Mouse (Mus musculus): ENCODE data around the gene Cyp4f18. TPM values are rescaled to one million over a fixed set of nuclear protein-coding genes. Genes with fewer than 3 reads are reported as not detected.
A peak's percentile ranks its signal among the peaks of the same experiment; 100 is the strongest.

Gene Cyp4f18
- total and polyA plus RNA-seq, 2 experiments, result 0.74 to 1.2 TPM

- no peak overlapping the region for H3K4me3 ChIP-seq (ENCODE audit: insufficient read depth, low read depth, low read length)
- no peaks in the 10 kb centered on the region for H3K27me3 ChIP-seq (ENCODE audit: control insufficient read depth, insufficient read depth, low read length)
- H3K36me3 ChIP-seq (ENCODE audit: control insufficient read depth, insufficient read depth, low read length), result peaks cover 32% of the 10 kb centered on the region
- H3K4me1 ChIP-seq (ENCODE audit: control insufficient read depth, insufficient read depth, low read length), result no peaks in the 10 kb centered on the region
- H3K79me2 ChIP-seq (ENCODE audit: control insufficient read depth, insufficient read depth, low read length), result peaks cover 8% of the 10 kb centered on the region; the same call in 1 of the 2 replicates
- H3K27ac ChIP-seq (replicated peaks; ENCODE audit: insufficient read depth, low read depth, low read length), result no peak overlapping the region
- DNase-seq (ENCODE audit: extremely low read depth, low read depth, low spot score), result no peak
- H3K9ac ChIP-seq (ENCODE audit: low read depth, low read length), result no peak overlapping the region
- TF ChIP-seq CTCF (IDR thresholded peaks at IDR 0.05; ENCODE audit: low read depth, low read length) (no peak), POLR2A (IDR thresholded peaks at IDR 0.05; ENCODE audit: extremely low read depth, insufficient read depth, low read length) (no peak)
- whole genome bisulfite sequencing, result 97% methylated on average over 6 of the region's 6 CpGs
Observed at GRCm38 (mm10) chr8:71968636-71969035, 40.8 kb downstream of the Cyp4f18 start.

GRCm38 (mm10) chr8:71968100-71968499, 41.3 kb downstream of the Cyp4f18 start:
- Histone ChIP-seq H3K36me3 (ENCODE audit: control insufficient read depth, insufficient read depth, low read length) (peaks cover 32% of the 10 kb centered on the region), H3K4me3 (ENCODE audit: insufficient read depth, low read depth, low read length) (no peak overlapping the region), H3K27ac (replicated peaks; ENCODE audit: insufficient read depth, low read depth, low read length) (no peak overlapping the region), H3K27me3 (ENCODE audit: control insufficient read depth, insufficient read depth, low read length) (no peaks in the 10 kb centered on the region), H3K79me2 (ENCODE audit: control insufficient read depth, insufficient read depth, low read length) (peaks cover 8% of the 10 kb centered on the region; the same call in 1 of the 2 replicates), H3K9ac (ENCODE audit: low read depth, low read length) (no peak overlapping the region), H3K4me1 (ENCODE audit: control insufficient read depth, insufficient read depth, low read length) (no peaks in the 10 kb centered on the region)
- no peak for DNase-seq (ENCODE audit: extremely low read depth, low read depth, low spot score)
- 96% methylated on average over 6 of the region's 6 CpGs for WGBS
- TF ChIP-seq CTCF (IDR thresholded peaks at IDR 0.05; ENCODE audit: low read depth, low read length) (no peak), POLR2A (IDR thresholded peaks at IDR 0.05; ENCODE audit: extremely low read depth, insufficient read depth, low read length) (no peak)

- H3K9ac ChIP-seq (ENCODE audit: low read depth, low read length), result no peak overlapping the region
- WGBS, result 98% methylated on average over 5 of the region's 5 CpGs
- H3K27me3 ChIP-seq (ENCODE audit: control insufficient read depth, insufficient read depth, low read length), result no peaks in the 10 kb centered on the region
- no peak for TF ChIP-seq POLR2A (IDR thresholded peaks at IDR 0.05; ENCODE audit: extremely low read depth, insufficient read depth, low read length)
- TF ChIP-seq CTCF (IDR thresholded peaks at IDR 0.05; ENCODE audit: low read depth, low read length), result no peak
- peaks cover 32% of the 10 kb centered on the region for H3K36me3 ChIP-seq (ENCODE audit: control insufficient read depth, insufficient read depth, low read length)
- peaks cover 8% of the 10 kb centered on the region; the same call in 1 of the 2 replicates for H3K79me2 ChIP-seq (ENCODE audit: control insufficient read depth, insufficient read depth, low read length)
- no peaks in the 10 kb centered on the region for H3K4me1 ChIP-seq (ENCODE audit: control insufficient read depth, insufficient read depth, low read length)
- H3K4me3 ChIP-seq (ENCODE audit: insufficient read depth, low read depth, low read length), result no peak overlapping the region
- no peak overlapping the region for H3K27ac ChIP-seq (replicated peaks; ENCODE audit: insufficient read depth, low read depth, low read length)
- no peak for DNase-seq (ENCODE audit: extremely low read depth, low read depth, low spot score)
Observed at GRCm38 (mm10) chr8:71967261-71967660, 42.2 kb downstream of the Cyp4f18 start.

DNA sequence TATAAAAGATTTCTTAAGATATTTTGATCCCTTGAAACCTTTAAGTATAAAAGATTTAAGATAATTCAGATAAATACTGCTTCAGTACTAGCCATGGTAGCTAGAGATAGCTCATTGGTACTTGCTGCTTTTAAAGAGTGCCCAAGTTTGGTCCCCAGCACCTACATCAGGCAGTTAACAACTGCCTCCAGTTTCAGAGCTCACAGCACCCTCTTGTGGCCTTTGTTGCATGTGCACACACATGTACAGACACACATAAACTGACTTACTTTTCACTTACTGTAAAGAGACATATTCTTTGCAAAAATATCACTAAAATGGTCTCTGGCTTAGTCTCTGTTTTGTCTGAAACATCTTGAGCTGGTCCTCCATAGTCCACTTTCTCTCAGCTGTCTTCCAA, 43.0 kb downstream of the Cyp4f18 start:
- no peak overlapping the region for H3K9ac ChIP-seq (ENCODE audit: low read depth, low read length)
- peaks cover 32% of the 10 kb centered on the region for H3K36me3 ChIP-seq (ENCODE audit: control insufficient read depth, insufficient read depth, low read length)
- no peak overlapping the region for H3K4me3 ChIP-seq (ENCODE audit: insufficient read depth, low read depth, low read length)
- no peak overlapping the region for H3K27ac ChIP-seq (replicated peaks; ENCODE audit: insufficient read depth, low read depth, low read length)
- H3K27me3 ChIP-seq (ENCODE audit: control insufficient read depth, insufficient read depth, low read length), result no peaks in the 10 kb centered on the region
- peaks cover 13% of the 10 kb centered on the region; the same call in 1 of the 2 replicates for H3K79me2 ChIP-seq (ENCODE audit: control insufficient read depth, insufficient read depth, low read length)
- H3K4me1 ChIP-seq (ENCODE audit: control insufficient read depth, insufficient read depth, low read length), result no peaks in the 10 kb centered on the region
- no peak for DNase-seq (ENCODE audit: extremely low read depth, low read depth, low spot score)
- TF ChIP-seq CTCF (IDR thresholded peaks at IDR 0.05; ENCODE audit: low read depth, low read length) (peak; percentile 9; the same call in 1 of the 2 replicates), POLR2A (IDR thresholded peaks at IDR 0.05; ENCODE audit: extremely low read depth, insufficient read depth, low read length) (no peak)

DNA sequence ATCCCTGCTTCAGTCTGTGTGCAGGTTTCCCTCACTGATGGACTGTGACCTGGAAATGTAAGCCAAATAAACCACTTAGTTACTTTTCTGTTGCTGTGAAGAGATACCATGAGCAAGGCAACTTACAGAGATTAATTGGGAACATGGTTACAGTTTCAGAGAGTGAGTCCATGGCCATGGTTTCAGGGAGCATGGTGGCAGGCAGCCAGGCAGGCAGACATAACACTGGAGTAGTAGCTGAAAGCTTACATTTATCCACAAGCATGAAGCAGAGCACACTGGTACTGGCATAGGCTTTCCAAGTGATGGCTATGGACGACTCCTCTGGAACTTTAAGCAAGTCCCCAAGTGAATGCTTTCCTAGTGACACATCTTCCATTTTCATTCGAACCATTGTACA, 44.3 kb downstream of the Cyp4f18 start:
- 96% methylated on average over 2 of the region's 2 CpGs for WGBS
- Histone ChIP-seq H3K4me3 (ENCODE audit: insufficient read depth, low read depth, low read length) (no peak overlapping the region), H3K9ac (ENCODE audit: low read depth, low read length) (no peak overlapping the region), H3K79me2 (ENCODE audit: control insufficient read depth, insufficient read depth, low read length) (peaks cover 14% of the 10 kb centered on the region; the same call in 1 of the 2 replicates), H3K27ac (replicated peaks; ENCODE audit: insufficient read depth, low read depth, low read length) (no peak overlapping the region), H3K4me1 (ENCODE audit: control insufficient read depth, insufficient read depth, low read length) (peaks cover 4% of the 10 kb centered on the region), H3K27me3 (ENCODE audit: control insufficient read depth, insufficient read depth, low read length) (no peaks in the 10 kb centered on the region), H3K36me3 (ENCODE audit: control insufficient read depth, insufficient read depth, low read length) (peaks cover 32% of the 10 kb centered on the region)
- no peak for TF ChIP-seq POLR2A (IDR thresholded peaks at IDR 0.05; ENCODE audit: extremely low read depth, insufficient read depth, low read length)
- no peak for TF ChIP-seq CTCF (IDR thresholded peaks at IDR 0.05; ENCODE audit: low read depth, low read length)
- no peak for DNase-seq (ENCODE audit: extremely low read depth, low read depth, low spot score)

GRCm38 (mm10) chr8:71964051-71964450, 45.4 kb downstream of the Cyp4f18 start:
- H3K27ac ChIP-seq (replicated peaks; ENCODE audit: insufficient read depth, low read depth, low read length), result no peak overlapping the region

More at GRCm38 (mm10) chr8:71964051-71964450, 45.4 kb downstream of the Cyp4f18 start:
- peaks cover 18% of the 10 kb centered on the region; the same call in 1 of the 2 replicates for H3K79me2 ChIP-seq (ENCODE audit: control insufficient read depth, insufficient read depth, low read length)
- WGBS, result 76% methylated on average over 3 of the region's 3 CpGs
- no peak overlapping the region for H3K9ac ChIP-seq (ENCODE audit: low read depth, low read length)
- H3K36me3 ChIP-seq (ENCODE audit: control insufficient read depth, insufficient read depth, low read length), result peaks cover 31% of the 10 kb centered on the region
- no peaks in the 10 kb centered on the region for H3K27me3 ChIP-seq (ENCODE audit: control insufficient read depth, insufficient read depth, low read length)
- H3K4me1 ChIP-seq (ENCODE audit: control insufficient read depth, insufficient read depth, low read length), result peaks cover 7% of the 10 kb centered on the region
- H3K4me3 ChIP-seq (ENCODE audit: insufficient read depth, low read depth, low read length), result no peak overlapping the region
- TF ChIP-seq POLR2A (IDR thresholded peaks at IDR 0.05; ENCODE audit: extremely low read depth, insufficient read depth, low read length), result no peak
- no peak for TF ChIP-seq CTCF (IDR thresholded peaks at IDR 0.05; ENCODE audit: low read depth, low read length)
- DNase-seq (ENCODE audit: extremely low read depth, low read depth, low spot score), result no peak

Measured in liver, adult 2 months (tissue).